In the genomic region with DNA sequence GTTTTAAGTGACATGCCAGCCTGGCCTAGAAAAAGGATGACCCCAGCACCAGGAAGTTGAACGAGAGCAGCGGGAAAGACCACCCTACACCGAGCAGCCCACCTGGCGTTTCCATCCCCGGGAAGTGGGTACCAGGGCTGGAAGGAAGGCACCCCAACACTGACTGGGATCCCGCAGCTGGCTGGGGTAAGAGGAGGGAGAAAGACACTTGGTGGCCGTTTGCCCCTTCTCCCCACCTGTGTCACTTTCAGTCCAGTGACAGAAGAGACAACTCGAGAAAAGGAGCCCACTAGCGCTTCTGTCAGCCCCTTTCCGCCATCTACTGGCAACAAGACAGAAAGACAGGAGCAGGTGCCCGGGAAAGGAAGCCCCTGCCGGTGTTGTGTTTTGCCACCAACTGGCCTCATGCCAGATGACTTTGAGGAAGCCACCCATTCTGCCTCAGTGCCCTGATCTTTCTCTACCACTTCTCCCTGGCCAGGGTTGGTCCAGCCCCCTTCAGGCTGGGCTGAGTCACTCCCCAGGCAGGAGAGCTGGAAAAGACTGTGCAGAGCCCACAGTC, we compare ENCODE assay signal across 8 mouse cellular contexts. TPM values are rescaled to one million over a fixed set of nuclear protein-coding genes. Genes with fewer than 3 reads are reported as not detected.
DNase-seq lines count a peak whose midpoint lies in the region; ATAC-seq lines count a peak whose summit lies in the region.

Gene Rufy4, plus strand, starts transcription at position 551 of the 562 bp plus-strand sequence.

- 0% methylated on average over 12 of the region's 12 CpGs for WGBS in hindbrain, embryonic 14.5 days

- H3K9me3 ChIP-seq in hindbrain, embryonic 14.5 days (ENCODE audit: control insufficient read depth, low read length) = no peaks in the 10 kb centered on the region

- peaks cover 11% of the 10 kb centered on the region; the same call in 1 of the 2 replicates for H3K4me1 ChIP-seq in hindbrain, embryonic 14.5 days (replicated peaks; ENCODE audit: control insufficient read depth, insufficient read depth, low read length)

- H3K4me3 ChIP-seq in hindbrain, embryonic 14.5 days (replicated peaks; ENCODE audit: low read length) = peak within 1 kb of the TSS; percentile 43

- H3K27ac ChIP-seq in hindbrain, embryonic 14.5 days = no peak within 1 kb of the TSS

- H3K4me2 ChIP-seq in hindbrain, embryonic 14.5 days (replicated peaks) = peak within 1 kb of the TSS; percentile 85

- peak within 1 kb of the TSS; percentile 57 for H3K9ac ChIP-seq in hindbrain, embryonic 14.5 days

- ATAC-seq in hindbrain, embryonic 14.5 days (ENCODE audit: low FRiP score) = peak; percentile 43

- H3K36me3 ChIP-seq in hindbrain, embryonic 14.5 days (replicated peaks; ENCODE audit: control insufficient read depth, insufficient read depth) = no peaks in the 10 kb centered on the region

- H3K27me3 ChIP-seq in hindbrain, embryonic 14.5 days (ENCODE audit: control insufficient read depth, insufficient read depth, low read length) = peaks cover 20% of the 10 kb centered on the region; the same call in 1 of the 2 replicates

- peak; percentile 74 for DNase-seq in NIH3T3 (ENCODE audit: low read depth)
- DNase-seq in cerebellum, adult 9-11 months = peak; percentile 44
- DNase-seq in frontal cortex, postnatal 25 days (ENCODE audit: low spot score in 2 of 2) = peak; percentile 21 to 64
- peak; percentile 82 for DNase-seq in hindbrain, embryonic 14.5 days (ENCODE audit: low spot score)
- DNase-seq in layer of hippocampus, postnatal 25 days (ENCODE audit: extremely low spot score in 1 of 2, low spot score in 1 of 2) = peak; percentile 42 to 60
- peak; percentile 88 for DNase-seq in lung, postnatal 25 days (ENCODE audit: low spot score)
- DNase-seq in retina, embryonic 14.5 days (ENCODE audit: low spot score) = peak; percentile 91
- DNase-seq in thymus, postnatal 25 days = peak; percentile 85

RNA-seq across cellular contexts. Expression of gene Rufy4, which starts in this region (rescaled TPM):
- 0.26 and 0.43 TPM in 2 replicates for polyA plus RNA-seq in hindbrain, embryonic 14.5 days (2014; fragmentation: Nextera tagmentation; extraction: Ambion mirVana)
- not detected for total RNA-seq in layer of hippocampus, postnatal 25 days (2021)

Comparison
In these comparisons a context has a peak if more than half of its experiments do, and no peak if none do; other contexts are left out.
1. Peak in DNase-seq, ATAC-seq, H3K4me3 ChIP-seq, H3K9ac ChIP-seq and H3K4me2 ChIP-seq in hindbrain, embryonic 14.5 days; RNA of the gene not detected or under 1 TPM.
2. Peak in DNase-seq in layer of hippocampus, postnatal 25 days; RNA of the gene not detected or under 1 TPM.